Mouse (Mus musculus): ENCODE measurements around the gene Iqcd. TPM values are rescaled to one million over a fixed set of nuclear protein-coding genes. Genes with fewer than 3 reads are reported as not detected.

Iqcd gene
- total RNA-seq (2021) (not detected), polyA plus RNA-seq (2012; rRNA removed) (0.14 and 0.20 TPM in 2 replicates)
- long read RNA-seq, result 0 reads

DNA sequence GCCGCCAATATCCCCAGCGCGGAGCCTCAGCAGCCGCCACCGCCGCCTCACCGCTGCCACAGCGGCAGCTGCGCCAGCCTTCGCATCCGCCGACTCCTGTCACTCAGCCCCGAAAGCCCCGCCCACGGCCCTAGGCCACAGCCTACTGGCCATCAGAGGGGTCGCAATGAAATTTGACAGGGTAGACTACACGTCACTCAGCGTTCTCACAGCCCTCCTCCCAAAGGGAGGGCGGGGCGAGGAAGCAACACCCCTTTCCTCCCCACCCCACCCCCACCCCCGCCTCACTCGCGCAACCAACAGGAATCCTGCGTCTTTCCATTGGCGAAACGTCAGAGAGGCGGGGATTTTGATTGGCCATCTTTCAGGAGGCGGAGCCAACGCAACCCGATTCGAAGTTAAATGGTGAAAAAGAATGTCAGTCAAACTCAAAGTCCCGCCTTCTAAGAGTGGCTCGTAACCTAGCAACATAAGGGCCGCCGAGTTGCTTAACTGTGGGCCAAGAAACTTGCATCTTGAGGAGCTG lies at the start of gene Iqcd, which contains the start of gene Tpcn1:
TSS of gene Iqcd (plus strand) at position 448 of the 526 bp plus-strand sequence.
TSS of gene Tpcn1 (minus strand) at position 105 of the 526 bp plus-strand sequence.
- intact Hi-C loops (cut with DNase I), result loop anchor here (1.0 to 2.0 kb wide), 2 partner anchors 25 to 78 kb away; partner anchors contain the start of gene Slc8b1
- peak within 1 kb of the TSS; percentile 86 for H3K9ac ChIP-seq (ENCODE audit: low read depth, low read length)
- H3K27ac ChIP-seq, result peak within 1 kb of the TSS; percentile 85
- no peak for TF ChIP-seq EP300 (IDR thresholded peaks at IDR 0.05; ENCODE audit: insufficient read depth, low read depth, low read length)
- peak; percentile 93 for TF ChIP-seq POLR2A (IDR thresholded peaks at IDR 0.05; ENCODE audit: insufficient read depth, low read depth, low read length)
- TF ChIP-seq CTCF (IDR thresholded peaks at IDR 0.05), result peak; percentile 54
- DNase-seq, result peak; percentile 99
- WGBS, result under 1% methylated on average over 35 of the region's 35 CpGs
- peaks cover 10% of the 10 kb centered on the region for H3K4me1 ChIP-seq (ENCODE audit: control insufficient read depth, insufficient read depth, low read length)
- H3K27me3 ChIP-seq (ENCODE audit: control insufficient read depth, insufficient read depth, low read length), result no peaks in the 10 kb centered on the region
- no peaks in the 10 kb centered on the region for H3K79me2 ChIP-seq (replicated peaks; ENCODE audit: control insufficient read depth, insufficient read depth, low read length)
- peak within 1 kb of the TSS; percentile 83 for H3K4me3 ChIP-seq
- no peaks in the 10 kb centered on the region for H3K36me3 ChIP-seq (ENCODE audit: control insufficient read depth, insufficient read depth, low read length)

DNA sequence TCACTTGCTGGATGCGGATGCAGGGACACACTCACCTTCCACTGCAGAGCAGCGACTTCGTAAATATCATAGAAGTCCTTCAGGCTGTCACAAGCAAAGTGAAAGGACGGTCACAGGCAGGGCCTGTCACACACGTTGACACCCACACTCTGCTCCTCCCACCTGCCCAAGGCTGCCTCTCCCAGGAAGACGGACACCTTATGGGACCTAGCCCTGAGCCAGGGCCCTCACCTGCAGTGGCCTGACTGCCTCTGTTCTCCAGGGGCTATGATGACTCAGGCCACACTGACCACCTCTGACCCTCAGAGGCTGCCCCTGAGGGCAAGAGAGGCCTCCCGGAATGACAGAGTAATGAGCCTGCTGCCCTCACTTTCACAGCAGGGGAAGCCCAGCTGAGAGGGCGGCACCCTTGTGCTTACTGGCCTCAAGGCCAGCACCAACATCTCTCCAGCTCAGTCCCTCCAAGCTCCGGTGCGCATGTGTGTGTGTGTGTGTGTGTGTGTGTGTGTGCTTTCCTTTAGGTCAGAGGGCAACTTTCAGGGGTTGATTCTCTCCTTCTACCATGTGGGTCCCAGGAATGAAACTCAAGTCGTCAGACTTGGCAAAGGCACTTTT lies 40.5 kb upstream of the Iqcd start:
- Histone ChIP-seq H3K79me2 (replicated peaks; ENCODE audit: control insufficient read depth, insufficient read depth, low read length) (no peaks in the 10 kb centered on the region), H3K27me3 (ENCODE audit: control insufficient read depth, insufficient read depth, low read length) (no peaks in the 10 kb centered on the region), H3K36me3 (ENCODE audit: control insufficient read depth, insufficient read depth, low read length) (no peaks in the 10 kb centered on the region), H3K9ac (ENCODE audit: low read depth, low read length) (no peak overlapping the region), H3K4me3 (no peak overlapping the region), H3K4me1 (ENCODE audit: control insufficient read depth, insufficient read depth, low read length) (no peaks in the 10 kb centered on the region), H3K27ac (no peak overlapping the region)
- TF ChIP-seq EP300 (IDR thresholded peaks at IDR 0.05; ENCODE audit: insufficient read depth, low read depth, low read length), result no peak
- no peak for TF ChIP-seq POLR2A (IDR thresholded peaks at IDR 0.05; ENCODE audit: insufficient read depth, low read depth, low read length)
- TF ChIP-seq CTCF (IDR thresholded peaks at IDR 0.05), result no peak
- intact Hi-C loops (cut with DNase I), result no loop called here
- WGBS, result 86% methylated on average over 11 of the region's 11 CpGs
- DNase-seq, result no peak

DNA sequence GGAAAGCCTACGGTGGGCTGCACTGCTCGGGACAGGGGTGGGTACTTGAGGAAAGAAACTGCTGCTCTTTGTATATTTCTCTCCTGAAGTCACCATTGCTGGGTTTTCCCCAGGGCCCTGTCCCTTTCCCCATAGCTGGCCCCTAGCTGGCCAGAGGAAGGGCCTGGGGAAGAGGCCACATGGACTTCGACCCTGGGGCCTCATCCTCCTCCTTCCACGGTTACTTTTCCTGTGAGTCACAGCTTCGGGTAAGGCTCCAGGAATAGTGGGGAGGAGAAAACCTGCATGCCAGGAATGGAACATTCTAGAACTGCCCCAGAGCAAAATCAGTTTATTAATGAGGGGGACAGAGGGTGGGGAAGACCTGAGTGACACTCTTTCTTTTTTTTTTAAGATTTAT lies 38.7 kb upstream of the Iqcd start:
- Histone ChIP-seq H3K27ac (no peak overlapping the region), H3K4me1 (ENCODE audit: control insufficient read depth, insufficient read depth, low read length) (no peaks in the 10 kb centered on the region), H3K4me3 (no peak overlapping the region), H3K79me2 (replicated peaks; ENCODE audit: control insufficient read depth, insufficient read depth, low read length) (no peaks in the 10 kb centered on the region), H3K9ac (ENCODE audit: low read depth, low read length) (no peak overlapping the region), H3K27me3 (ENCODE audit: control insufficient read depth, insufficient read depth, low read length) (no peaks in the 10 kb centered on the region), H3K36me3 (ENCODE audit: control insufficient read depth, insufficient read depth, low read length) (no peaks in the 10 kb centered on the region)
- no peak for DNase-seq
- intact Hi-C loops (cut with DNase I), result no loop called here
- WGBS, result 61% methylated on average over 5 of the region's 5 CpGs
- no peak for TF ChIP-seq POLR2A (IDR thresholded peaks at IDR 0.05; ENCODE audit: insufficient read depth, low read depth, low read length)
- TF ChIP-seq CTCF (IDR thresholded peaks at IDR 0.05), result no peak
- TF ChIP-seq EP300 (IDR thresholded peaks at IDR 0.05; ENCODE audit: insufficient read depth, low read depth, low read length), result no peak

DNA sequence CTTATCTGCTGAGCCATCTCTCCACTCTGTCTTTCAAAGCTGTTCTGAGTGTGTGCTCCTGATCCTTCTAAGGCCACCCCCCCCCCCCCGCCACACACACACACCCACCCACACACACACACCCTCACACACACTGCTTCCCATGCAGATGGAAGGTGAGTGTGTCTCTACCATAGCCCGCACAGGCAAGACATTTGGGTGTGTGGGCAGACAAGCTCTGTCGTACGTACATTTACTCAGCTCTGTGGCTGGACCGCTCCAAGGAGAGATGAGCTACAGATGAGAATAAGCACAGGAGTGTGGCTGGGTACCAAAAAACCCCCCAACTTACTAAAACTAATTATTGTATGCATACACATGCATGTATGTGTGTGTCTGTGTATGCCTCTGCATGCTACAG lies 38.1 kb upstream of the Iqcd start:
- Histone ChIP-seq H3K4me1 (ENCODE audit: control insufficient read depth, insufficient read depth, low read length) (no peaks in the 10 kb centered on the region), H3K27ac (no peak overlapping the region), H3K9ac (ENCODE audit: low read depth, low read length) (no peak overlapping the region), H3K79me2 (replicated peaks; ENCODE audit: control insufficient read depth, insufficient read depth, low read length) (no peaks in the 10 kb centered on the region), H3K27me3 (ENCODE audit: control insufficient read depth, insufficient read depth, low read length) (no peaks in the 10 kb centered on the region), H3K4me3 (no peak overlapping the region), H3K36me3 (ENCODE audit: control insufficient read depth, insufficient read depth, low read length) (no peaks in the 10 kb centered on the region)
- intact Hi-C loops (cut with DNase I), result no loop called here
- TF ChIP-seq EP300 (IDR thresholded peaks at IDR 0.05; ENCODE audit: insufficient read depth, low read depth, low read length), result no peak
- TF ChIP-seq CTCF (IDR thresholded peaks at IDR 0.05), result no peak
- no peak for TF ChIP-seq POLR2A (IDR thresholded peaks at IDR 0.05; ENCODE audit: insufficient read depth, low read depth, low read length)
- 100% methylated on average over 5 of the region's 5 CpGs for WGBS
- DNase-seq, result no peak

DNA sequence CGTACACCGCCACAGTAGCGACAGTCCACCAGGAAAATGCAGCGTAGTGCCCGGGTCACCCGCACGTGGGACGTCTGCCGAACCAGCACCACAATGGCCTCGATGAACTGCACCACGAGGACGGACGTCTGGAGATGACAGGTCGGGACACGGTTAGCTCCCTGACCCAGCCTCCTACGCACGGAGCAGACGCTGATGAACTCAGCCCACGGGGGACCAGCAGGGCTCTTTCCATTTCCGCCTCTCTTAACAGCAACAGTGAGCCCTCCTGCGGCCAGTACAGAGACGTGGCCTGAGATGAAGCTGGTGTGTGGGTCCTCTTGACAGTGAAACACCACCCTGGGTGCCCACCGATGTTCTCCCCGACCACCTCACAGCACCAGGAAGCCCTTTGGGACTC lies 32.9 kb upstream of the Iqcd start:
- no peaks in the 10 kb centered on the region for H3K27me3 ChIP-seq (ENCODE audit: control insufficient read depth, insufficient read depth, low read length)
- H3K4me3 ChIP-seq, result no peak overlapping the region
- no peaks in the 10 kb centered on the region for H3K79me2 ChIP-seq (replicated peaks; ENCODE audit: control insufficient read depth, insufficient read depth, low read length)
- H3K27ac ChIP-seq, result no peak overlapping the region
- H3K9ac ChIP-seq (ENCODE audit: low read depth, low read length), result no peak overlapping the region
- DNase-seq, result no peak
- 0 out of 2 replicates have a peak, but pooled peaks cover 1% of the 10 kb centered on the region for H3K4me1 ChIP-seq (ENCODE audit: control insufficient read depth, insufficient read depth, low read length)
- TF ChIP-seq POLR2A (IDR thresholded peaks at IDR 0.05; ENCODE audit: insufficient read depth, low read depth, low read length) (no peak), CTCF (IDR thresholded peaks at IDR 0.05) (no peak), EP300 (IDR thresholded peaks at IDR 0.05; ENCODE audit: insufficient read depth, low read depth, low read length) (no peak)
- intact Hi-C loops (cut with DNase I), result loop anchor here (5.0 kb wide), 1 partner anchor 46 kb away; no protein-coding TSS in a partner anchor
- H3K36me3 ChIP-seq (ENCODE audit: control insufficient read depth, insufficient read depth, low read length), result no peaks in the 10 kb centered on the region
- WGBS, result 87% methylated on average over 24 of the region's 24 CpGs

- WGBS, result 80% methylated on average over 8 of the region's 8 CpGs
- H3K36me3 ChIP-seq (ENCODE audit: control insufficient read depth, insufficient read depth, low read length), result no peaks in the 10 kb centered on the region
- intact Hi-C loops (cut with DNase I), result loop anchor here (5.0 kb wide), 1 partner anchor 44 kb away; no protein-coding TSS in a partner anchor
- H3K79me2 ChIP-seq (replicated peaks; ENCODE audit: control insufficient read depth, insufficient read depth, low read length), result no peaks in the 10 kb centered on the region
- no peaks in the 10 kb centered on the region for H3K27me3 ChIP-seq (ENCODE audit: control insufficient read depth, insufficient read depth, low read length)
- no peak for DNase-seq
- H3K27ac ChIP-seq, result no peak overlapping the region
- H3K4me3 ChIP-seq, result no peak overlapping the region
- TF ChIP-seq EP300 (IDR thresholded peaks at IDR 0.05; ENCODE audit: insufficient read depth, low read depth, low read length) (no peak), POLR2A (IDR thresholded peaks at IDR 0.05; ENCODE audit: insufficient read depth, low read depth, low read length) (no peak), CTCF (IDR thresholded peaks at IDR 0.05) (no peak)
- H3K9ac ChIP-seq (ENCODE audit: low read depth, low read length), result no peak overlapping the region
- peaks cover 9% of the 10 kb centered on the region for H3K4me1 ChIP-seq (ENCODE audit: control insufficient read depth, insufficient read depth, low read length)
These were observed 30.8 kb upstream of the Iqcd start for GRCm38 (mm10) chr5:120558041-120558440.

All from heart, adult 2 months (tissue).